Mouse (Mus musculus): Measurements from ENCODE around the gene Cped1. TPM values are rescaled to one million over a fixed set of nuclear protein-coding genes. Genes with fewer than 3 reads are reported as not detected.

The Cped1 gene
- polyA plus RNA-seq, 1 experiment, result 2.2 TPM

- Histone ChIP-seq H3K4me1 (ENCODE audit: control insufficient read depth, insufficient read depth, low read length) (no peaks in the 10 kb centered on the region), H3K4me3 (ENCODE audit: insufficient read depth, low read length) (no peak overlapping the region), H3K27ac (ENCODE audit: insufficient read depth, low read length) (no peak overlapping the region)
- TF ChIP-seq POLR2A (IDR thresholded peaks at IDR 0.05; ENCODE audit: extremely low read depth, insufficient read depth, low read length) (no peak), CTCF (IDR thresholded peaks at IDR 0.05; ENCODE audit: extremely low read depth, insufficient read depth, low read length) (no peak)
Measured at GRCm38 (mm10) chr6:22178721-22179295, 193.1 kb downstream of the Cped1 start.

DNA sequence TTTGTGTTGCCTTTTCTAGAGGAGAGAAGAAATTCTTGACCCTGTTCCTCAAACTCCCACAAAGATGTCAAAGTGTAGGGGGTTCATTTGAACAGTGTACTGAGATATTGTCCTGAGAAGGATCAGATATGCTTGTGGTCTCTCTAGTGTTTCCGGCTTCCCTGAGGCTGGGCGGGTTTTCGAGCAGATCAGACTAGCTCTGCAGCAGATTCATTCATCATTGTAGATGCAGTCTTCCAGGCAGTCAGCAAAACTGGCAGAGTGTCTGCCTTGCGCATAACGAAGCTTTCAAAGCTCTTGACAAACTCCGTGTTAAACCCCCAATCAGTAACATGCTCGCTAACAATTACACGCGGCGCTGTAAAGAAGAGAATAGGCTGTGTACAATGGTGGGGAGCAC, 194.6 kb downstream of the Cped1 start:
- TF ChIP-seq CTCF (IDR thresholded peaks at IDR 0.05; ENCODE audit: extremely low read depth, insufficient read depth, low read length) (no peak), POLR2A (IDR thresholded peaks at IDR 0.05; ENCODE audit: extremely low read depth, insufficient read depth, low read length) (no peak)
- Histone ChIP-seq H3K27ac (ENCODE audit: insufficient read depth, low read length) (no peak overlapping the region), H3K4me1 (ENCODE audit: control insufficient read depth, insufficient read depth, low read length) (no peaks in the 10 kb centered on the region), H3K4me3 (ENCODE audit: insufficient read depth, low read length) (no peak overlapping the region)

GRCm38 (mm10) chr6:22186967-22187366, 201.3 kb downstream of the Cped1 start:
- Histone ChIP-seq H3K4me1 (ENCODE audit: control insufficient read depth, insufficient read depth, low read length) (no peaks in the 10 kb centered on the region; the same call in 1 of the 2 replicates), H3K4me3 (ENCODE audit: insufficient read depth, low read length) (no peak overlapping the region), H3K27ac (ENCODE audit: insufficient read depth, low read length) (no peak overlapping the region)
- no peak for TF ChIP-seq POLR2A (IDR thresholded peaks at IDR 0.05; ENCODE audit: extremely low read depth, insufficient read depth, low read length)
- TF ChIP-seq CTCF (IDR thresholded peaks at IDR 0.05; ENCODE audit: extremely low read depth, insufficient read depth, low read length), result no peak

DNA sequence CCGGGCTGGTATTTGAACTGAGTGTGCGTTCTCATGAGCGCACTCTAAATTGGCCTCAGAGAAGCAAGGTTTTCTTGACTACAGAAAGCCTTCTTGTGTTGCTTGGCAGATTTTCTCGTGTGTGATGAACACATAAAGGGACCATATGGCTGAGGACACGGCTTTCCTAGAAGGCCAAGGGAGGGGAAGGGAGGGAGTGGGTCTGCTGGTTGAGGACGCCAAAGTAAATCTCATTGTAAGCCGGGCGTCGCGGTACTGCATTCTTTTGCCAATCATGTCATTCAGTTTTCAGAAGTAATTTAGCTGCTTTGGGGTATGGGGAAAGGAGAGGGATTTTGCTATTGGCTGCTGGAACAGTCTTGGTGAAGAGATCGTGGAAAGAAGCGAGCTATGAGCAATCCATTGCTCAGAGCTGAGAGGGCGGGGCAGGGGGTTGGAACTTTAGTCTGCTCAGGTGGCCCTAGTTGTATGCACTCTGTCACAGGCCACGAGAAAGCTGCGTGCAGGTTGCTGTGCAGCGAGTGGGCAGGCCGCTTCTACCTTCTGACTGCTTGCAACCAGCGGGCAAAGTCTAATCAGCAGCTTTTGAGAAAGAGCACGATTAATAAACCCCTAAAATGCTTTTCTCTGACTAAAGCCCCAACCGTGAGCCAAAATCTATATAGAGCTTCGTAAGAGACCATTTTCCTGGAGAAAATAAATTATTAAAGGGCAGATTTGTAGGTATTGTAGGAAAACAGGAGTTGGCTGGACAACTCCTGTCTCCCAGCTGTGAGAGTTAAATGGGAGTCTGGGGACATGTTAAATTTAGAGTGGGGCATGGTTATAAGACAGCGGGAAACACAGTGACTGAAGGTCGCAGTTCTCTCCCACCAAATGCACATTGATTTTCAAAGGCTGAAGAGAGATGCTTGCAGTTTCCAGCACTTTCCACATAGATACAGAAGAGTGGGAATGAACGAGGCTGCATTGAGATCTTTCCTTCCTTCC, 203.9 kb downstream of the Cped1 start:
- Histone ChIP-seq H3K4me3 (ENCODE audit: insufficient read depth, low read length) (no peak overlapping the region; the same call in 1 of the 2 replicates), H3K27ac (ENCODE audit: insufficient read depth, low read length) (no peak overlapping the region), H3K4me1 (ENCODE audit: control insufficient read depth, insufficient read depth, low read length) (no peaks in the 10 kb centered on the region; the same call in 1 of the 2 replicates)
- TF ChIP-seq POLR2A (IDR thresholded peaks at IDR 0.05; ENCODE audit: extremely low read depth, insufficient read depth, low read length) (no peak), CTCF (IDR thresholded peaks at IDR 0.05; ENCODE audit: extremely low read depth, insufficient read depth, low read length) (no peak)

- TF ChIP-seq CTCF (IDR thresholded peaks at IDR 0.05; ENCODE audit: extremely low read depth, insufficient read depth, low read length) (no peak), POLR2A (IDR thresholded peaks at IDR 0.05; ENCODE audit: extremely low read depth, insufficient read depth, low read length) (no peak)
- no peak overlapping the region for H3K27ac ChIP-seq (ENCODE audit: insufficient read depth, low read length)
- no peak overlapping the region for H3K4me3 ChIP-seq (ENCODE audit: insufficient read depth, low read length)
- H3K4me1 ChIP-seq (ENCODE audit: control insufficient read depth, insufficient read depth, low read length), result no peaks in the 10 kb centered on the region
Measured at GRCm38 (mm10) chr6:22198603-22199002, 212.9 kb downstream of the Cped1 start.

DNA sequence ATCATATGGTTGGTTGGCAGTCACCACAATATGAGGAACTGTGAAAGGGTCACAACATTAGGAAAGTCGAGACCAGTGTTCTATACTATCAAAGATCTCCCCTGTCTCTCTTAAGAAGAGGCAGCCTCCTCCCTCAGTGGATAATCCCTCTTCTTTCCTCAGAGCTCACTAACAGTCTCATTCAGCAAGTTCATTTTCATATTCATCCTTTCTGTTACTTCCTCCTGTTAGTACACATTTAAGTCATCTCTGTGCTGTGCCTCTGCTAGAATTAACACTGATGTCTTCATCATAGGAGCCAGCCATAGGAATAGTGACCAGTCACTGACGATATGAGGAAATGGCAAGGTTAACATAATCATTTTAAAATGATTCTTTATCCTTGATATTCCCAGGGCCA, 213.8 kb downstream of the Cped1 start:
- Histone ChIP-seq H3K4me1 (ENCODE audit: control insufficient read depth, insufficient read depth, low read length) (no peaks in the 10 kb centered on the region), H3K27ac (ENCODE audit: insufficient read depth, low read length) (no peak overlapping the region), H3K4me3 (ENCODE audit: insufficient read depth, low read length) (no peak overlapping the region)
- TF ChIP-seq CTCF (IDR thresholded peaks at IDR 0.05; ENCODE audit: extremely low read depth, insufficient read depth, low read length) (no peak), POLR2A (IDR thresholded peaks at IDR 0.05; ENCODE audit: extremely low read depth, insufficient read depth, low read length) (no peak)

DNA sequence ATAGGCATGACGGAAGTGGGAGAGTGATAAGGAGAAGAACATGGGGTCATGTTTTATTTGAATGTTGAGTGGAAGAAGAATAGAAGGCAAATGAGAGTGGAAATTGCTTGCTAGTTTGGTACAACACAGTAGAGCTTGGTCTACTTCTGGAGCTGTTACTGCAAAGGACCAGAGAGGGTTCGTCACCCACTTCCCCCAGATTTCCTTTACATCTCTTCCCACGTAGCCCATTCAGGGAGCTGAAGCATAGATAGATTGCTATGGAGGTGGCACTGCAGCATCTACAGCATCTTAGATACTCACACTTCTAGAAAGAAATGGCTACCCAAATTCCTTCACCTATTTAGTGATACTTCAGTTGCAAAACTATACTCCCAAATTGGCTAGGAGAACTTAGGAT, 214.4 kb downstream of the Cped1 start:
- Histone ChIP-seq H3K4me3 (ENCODE audit: insufficient read depth, low read length) (no peak overlapping the region), H3K27ac (ENCODE audit: insufficient read depth, low read length) (no peak overlapping the region), H3K4me1 (ENCODE audit: control insufficient read depth, insufficient read depth, low read length) (no peaks in the 10 kb centered on the region)
- TF ChIP-seq POLR2A (IDR thresholded peaks at IDR 0.05; ENCODE audit: extremely low read depth, insufficient read depth, low read length) (no peak), CTCF (IDR thresholded peaks at IDR 0.05; ENCODE audit: extremely low read depth, insufficient read depth, low read length) (no peak)

GRCm38 (mm10) chr6:22201879-22202278, 216.2 kb downstream of the Cped1 start:
- Histone ChIP-seq H3K4me1 (ENCODE audit: control insufficient read depth, insufficient read depth, low read length) (no peaks in the 10 kb centered on the region), H3K27ac (ENCODE audit: insufficient read depth, low read length) (no peak overlapping the region), H3K4me3 (ENCODE audit: insufficient read depth, low read length) (no peak overlapping the region)
- TF ChIP-seq CTCF (IDR thresholded peaks at IDR 0.05; ENCODE audit: extremely low read depth, insufficient read depth, low read length), result no peak
- TF ChIP-seq POLR2A (IDR thresholded peaks at IDR 0.05; ENCODE audit: extremely low read depth, insufficient read depth, low read length), result no peak

- Histone ChIP-seq H3K27ac (ENCODE audit: insufficient read depth, low read length) (no peak overlapping the region), H3K4me3 (ENCODE audit: insufficient read depth, low read length) (no peak overlapping the region), H3K4me1 (ENCODE audit: control insufficient read depth, insufficient read depth, low read length) (no peaks in the 10 kb centered on the region)
- TF ChIP-seq POLR2A (IDR thresholded peaks at IDR 0.05; ENCODE audit: extremely low read depth, insufficient read depth, low read length) (no peak), CTCF (IDR thresholded peaks at IDR 0.05; ENCODE audit: extremely low read depth, insufficient read depth, low read length) (no peak)
Measured at GRCm38 (mm10) chr6:22205030-22205750, 219.5 kb downstream of the Cped1 start.
